Mouse (Mus musculus) gonadal fat pad, adult 2 months (tissue): ENCODE results near the gene Dcaf12l2. TPM values are rescaled to one million over a fixed set of nuclear protein-coding genes. Genes with fewer than 3 reads are reported as not detected.

ENCODE experiments used
- DNase-seq: peaks from one replicate; pipeline ENCODE4 v3.0.0-alpha.2; 2012; ENCODE audit warnings: low read depth
- polyA plus RNA-seq: library from polyadenylated mRNA; depleted of rRNA; stranded (reverse); fragments of >200 nt; gene quantifications from 2 replicates; pipeline ENCODE4 v1.2.3, GENCODE M21; 2012; rRNA removed

The Dcaf12l2 gene
- 0.06 and 0.08 TPM in 2 replicates for polyA plus RNA-seq

- no peak for DNase-seq
Observed at GRCm38 (mm10) chrX:44367646-44368521, at the start of gene Dcaf12l2. TSS of gene Dcaf12l2 (minus strand) at chrX:44368342.

- DNase-seq: no peak
Observed at GRCm38 (mm10) chrX:44367280-44367645, 879 bp downstream of the Dcaf12l2 start.
